In the genomic region with DNA sequence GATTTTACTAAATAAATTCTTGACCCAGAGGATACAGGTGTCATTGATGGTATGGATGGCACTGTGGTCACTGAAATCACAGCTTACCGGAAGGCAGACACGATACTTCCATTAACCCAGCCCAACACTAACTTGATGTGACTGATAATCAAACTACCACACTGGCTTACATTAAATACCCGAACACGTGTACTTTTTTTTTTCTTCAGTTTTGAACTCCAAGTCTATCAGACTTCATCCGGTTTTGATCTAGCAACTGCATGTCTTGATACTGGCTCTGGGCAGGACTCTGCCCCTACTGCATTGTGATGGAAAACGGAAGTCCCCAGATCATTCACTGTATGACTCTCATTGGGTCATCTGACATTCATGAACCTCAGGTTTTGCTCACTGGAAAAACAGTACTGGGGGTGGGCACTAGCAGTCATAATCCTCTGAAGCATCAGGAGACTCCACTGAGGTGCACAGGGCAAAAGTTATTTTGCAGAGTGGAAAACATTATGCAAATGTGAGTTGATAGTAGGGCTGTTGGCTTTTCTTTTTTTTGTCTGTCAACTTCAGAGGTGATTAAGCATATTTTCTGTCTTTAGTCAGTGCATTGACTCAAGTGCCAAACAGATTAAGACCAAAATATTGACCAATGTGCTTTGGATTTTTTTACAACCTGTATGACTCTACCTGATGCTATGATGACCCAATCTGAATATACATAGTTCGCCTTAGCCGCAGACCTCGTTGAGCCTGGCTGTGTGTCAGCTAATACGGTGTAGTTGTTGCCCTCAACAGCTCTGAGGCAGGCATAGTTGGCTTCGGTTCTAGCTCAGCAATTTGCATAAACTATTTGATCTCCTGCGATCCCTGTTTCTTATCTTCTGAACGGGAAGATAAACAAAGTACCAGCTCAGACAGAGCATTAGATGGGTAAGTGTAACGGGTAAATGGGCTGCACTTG, we compare ENCODE assay signal across 21 mouse cellular contexts.
DNase-seq lines count a peak whose midpoint lies in the region; ATAC-seq lines count a peak whose summit lies in the region.
"Had no signal": no experiment of that assay in that cellular context is flagged by ENCODE, and none has a peak within 500 bp of the region (broad histone marks: within the 10 kb centered on the region; RNA-seq: fewer than 3 reads in every experiment).

No protein-coding gene starts in this region.

- no peaks in the 10 kb centered on the region for H3K9me3 ChIP-seq in midbrain, embryonic 16.5 days (replicated peaks; ENCODE audit: control insufficient read depth, low read length, poor library complexity, severe bottlenecking)
- no peaks in the 10 kb centered on the region for H3K9me3 ChIP-seq in midbrain, embryonic 15.5 days
- H3K9me3 ChIP-seq: embryonic facial prominence, embryonic 15.5 days; hindbrain, embryonic 12.5 days; limb, embryonic 13.5 days; liver, embryonic 15.5 days; megakaryocyte, embryonic 14.5 days had no signal

- H3K4me1 ChIP-seq in midbrain, embryonic 16.5 days (ENCODE audit: control insufficient read depth, insufficient read depth, low read length), result no peaks in the 10 kb centered on the region
- H3K4me1 ChIP-seq in midbrain, embryonic 15.5 days, result no peaks in the 10 kb centered on the region
- H3K4me1 ChIP-seq: embryonic facial prominence, embryonic 15.5 days; hindbrain, embryonic 12.5 days; limb, embryonic 13.5 days had no signal

- H3K27ac ChIP-seq in midbrain, embryonic 16.5 days (ENCODE audit: low read length), result no peak overlapping the region
- no peak overlapping the region for H3K27ac ChIP-seq in midbrain, embryonic 15.5 days
- H3K27ac ChIP-seq: embryonic facial prominence, embryonic 15.5 days; hindbrain, embryonic 12.5 days; limb, embryonic 13.5 days; liver, embryonic 15.5 days had no signal

- no peak overlapping the region for H3K4me2 ChIP-seq in midbrain, embryonic 16.5 days (ENCODE audit: low read length)
- H3K4me2 ChIP-seq in midbrain, embryonic 15.5 days, result no peak overlapping the region
- H3K4me2 ChIP-seq: embryonic facial prominence, embryonic 15.5 days; hindbrain, embryonic 12.5 days; limb, embryonic 13.5 days; liver, embryonic 15.5 days had no signal

- WGBS in midbrain, embryonic 16.5 days, result 89% methylated on average over 14 of the region's 14 CpGs
- WGBS in midbrain, embryonic 15.5 days, result 90% methylated on average over 14 of the region's 14 CpGs

- peak; percentile 43 for DNase-seq in kidney, adult 11 months
- DNase-seq in kidney, adult 18-20 months, result no peak
- DNase-seq in CD4-positive, CD25-positive, alpha-beta regulatory T cell, adult 2 months (ENCODE audit: low read depth, low spot score), result peak; percentile 53
- peak; percentile 22 for DNase-seq in kidney, postnatal 10 days
- no peak for DNase-seq in layer of hippocampus, postnatal 25 days (ENCODE audit: extremely low spot score in 1 of 2, low spot score in 1 of 2)
- DNase-seq: adrenal gland, postnatal 36 days; B cell, adult 2 months; cerebellum, adult 9-10 months; embryo, embryonic 11 days; gastrocnemius, postnatal 25 days; lung, postnatal 10 days; right cerebral cortex, postnatal 4 days had no signal

- no peak overlapping the region for H3K9ac ChIP-seq in midbrain, embryonic 16.5 days (ENCODE audit: low read depth, low read length)
- no peak overlapping the region for H3K9ac ChIP-seq in midbrain, embryonic 15.5 days
- H3K9ac ChIP-seq: embryonic facial prominence, embryonic 15.5 days; hindbrain, embryonic 12.5 days; limb, embryonic 13.5 days; liver, embryonic 15.5 days had no signal

- H3K4me3 ChIP-seq in midbrain, embryonic 16.5 days (ENCODE audit: low read depth, low read length), result no peak overlapping the region
- H3K4me3 ChIP-seq in midbrain, embryonic 15.5 days, result no peak overlapping the region
- H3K4me3 ChIP-seq: embryonic facial prominence, embryonic 15.5 days; hindbrain, embryonic 12.5 days; limb, embryonic 13.5 days; liver, embryonic 15.5 days had no signal

- H3K27me3 ChIP-seq in midbrain, embryonic 16.5 days (ENCODE audit: control insufficient read depth, insufficient read depth, low read depth, low read length), result no peaks in the 10 kb centered on the region
- no peaks in the 10 kb centered on the region for H3K27me3 ChIP-seq in midbrain, embryonic 15.5 days (replicated peaks)
- H3K27me3 ChIP-seq: embryonic facial prominence, embryonic 15.5 days; hindbrain, embryonic 12.5 days; limb, embryonic 13.5 days; liver, embryonic 15.5 days; megakaryocyte, embryonic 14.5 days had no signal

- no peaks in the 10 kb centered on the region for H3K36me3 ChIP-seq in midbrain, embryonic 16.5 days (ENCODE audit: control insufficient read depth, insufficient read depth, low read length)
- no peaks in the 10 kb centered on the region for H3K36me3 ChIP-seq in midbrain, embryonic 15.5 days (replicated peaks)
- H3K36me3 ChIP-seq: embryonic facial prominence, embryonic 15.5 days; hindbrain, embryonic 12.5 days; limb, embryonic 13.5 days; liver, embryonic 15.5 days had no signal

- 0 out of 2 replicates have a peak, but pooled peaks have one; percentile 18 for ATAC-seq in common myeloid progenitor, adult 5-6 weeks (replicated peaks; ENCODE audit: low read depth, poor library complexity, severe bottlenecking)
- ATAC-seq in midbrain, embryonic 16.5 days, result no peak
- ATAC-seq in midbrain, embryonic 15.5 days (replicated peaks), result no peak
- ATAC-seq: intestine, postnatal 0 days had no signal

Comparison
In these comparisons a context has a peak if more than half of its experiments do, and no peak if none do; other contexts are left out.
1. DNase-seq: peak in kidney, adult 11 months (single experiment), CD4-positive, CD25-positive, alpha-beta regulatory T cell, adult 2 months (single experiment) and kidney, postnatal 10 days (single experiment); none in kidney, adult 18-20 months (single experiment) and layer of hippocampus, postnatal 25 days (0 of 2).